ENCODE assay signal across 14 mouse cellular contexts in the genomic region with DNA sequence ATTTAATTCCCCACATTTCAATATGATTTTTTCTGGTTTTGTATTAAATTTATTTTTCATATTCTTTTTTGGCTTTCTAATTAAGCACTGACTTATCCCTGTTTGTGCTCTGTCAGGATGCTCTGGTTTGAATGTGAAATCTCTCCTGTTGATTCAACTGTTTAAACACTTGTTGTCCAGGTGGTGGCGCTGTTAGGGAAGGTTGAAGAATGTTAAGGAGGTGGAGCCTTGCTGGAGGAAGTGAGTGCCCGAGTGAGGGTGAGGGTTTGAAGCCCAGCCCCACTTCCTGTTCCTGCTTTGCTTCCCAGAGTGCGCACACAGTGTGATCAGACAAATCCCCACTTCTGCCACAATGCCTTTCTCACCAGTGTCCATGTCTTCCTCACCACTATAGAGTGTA.
DNase-seq lines count a peak whose midpoint lies in the region; ATAC-seq and TF ChIP-seq lines count a peak whose summit lies in the region.
"Had no signal": no experiment of that assay in that cellular context is flagged by ENCODE, and none has a peak within 500 bp of the region (broad histone marks: within the 10 kb centered on the region; RNA-seq: fewer than 3 reads in every experiment).

No protein-coding gene starts in this region.

- in situ Hi-C loops in ES-E14 (cut with MboI; ENCODE audit: low sequenced_read_pairs in 2 of 2, unreplicated experiment in 2 of 2) = no loop called here

- WGBS in liver, postnatal 0 days (ENCODE audit: insufficient replicate concordance) = 43% methylated on average over 3 of the region's 3 CpGs

- ATAC-seq in liver, postnatal 0 days = no peak

- DNase-seq in gastrocnemius, adult 2 months = peak; percentile 36
- DNase-seq in gastrocnemius, postnatal 4 days (ENCODE audit: low spot score in 2 of 2) = no peak
- DNase-seq in liver (peak; percentile 4), ES-E14 (ENCODE audit: low read depth, low spot score) (peak; percentile 19)
- no peak for DNase-seq in liver, postnatal 0 days
- peak; percentile 27 for DNase-seq in embryo, embryonic 10.5 days (ENCODE audit: low spot score)
- DNase-seq in heart, postnatal 25 days (ENCODE audit: low spot score) = no peak
- DNase-seq in neural tube, embryonic 10.5 days (ENCODE audit: extremely low spot score, low spot score) = no peak
- DNase-seq: thymus, postnatal 36 days had no signal

- no peak overlapping the region for H3K4me2 ChIP-seq in liver, postnatal 0 days (ENCODE audit: low read depth, low read length)
- H3K4me2 ChIP-seq: heart, embryonic 13.5 days; hindbrain, embryonic 15.5 days; midbrain, embryonic 11.5 days had no signal

- no peaks in the 10 kb centered on the region for H3K4me1 ChIP-seq in liver, postnatal 0 days (ENCODE audit: insufficient read depth)
- no peaks in the 10 kb centered on the region for H3K4me1 ChIP-seq in ES-E14 (ENCODE audit: control insufficient read depth in 2 of 2, insufficient read depth in 2 of 2, low read length in 2 of 2, poor library complexity in 1 of 2)
- H3K4me1 ChIP-seq: heart, embryonic 13.5 days; hindbrain, embryonic 15.5 days; limb, embryonic 10.5 days had no signal

- no peak overlapping the region for H3K27ac ChIP-seq in gastrocnemius, adult 2 months
- H3K27ac ChIP-seq in liver, postnatal 0 days (ENCODE audit: low read depth) = no peak overlapping the region
- H3K27ac ChIP-seq in ES-E14 (ENCODE audit: insufficient read depth, low read depth, low read length, poor library complexity, severe bottlenecking) = no peak overlapping the region
- H3K27ac ChIP-seq: heart, embryonic 13.5 days; hindbrain, embryonic 15.5 days; limb, embryonic 10.5 days had no signal

- no peak overlapping the region for H3K9ac ChIP-seq in liver, postnatal 0 days (replicated peaks)
- H3K9ac ChIP-seq in ES-E14 (ENCODE audit: insufficient read depth, low read depth, low read length, poor library complexity, severe bottlenecking) = no peak overlapping the region
- H3K9ac ChIP-seq: heart, embryonic 13.5 days; hindbrain, embryonic 15.5 days had no signal

- no peaks in the 10 kb centered on the region for H3K27me3 ChIP-seq in liver, postnatal 0 days (ENCODE audit: insufficient read depth, low read length)
- H3K27me3 ChIP-seq: heart, embryonic 13.5 days; hindbrain, embryonic 15.5 days had no signal

- no peaks in the 10 kb centered on the region for H3K9me3 ChIP-seq in liver, postnatal 0 days (ENCODE audit: low read length)
- no peaks in the 10 kb centered on the region for H3K9me3 ChIP-seq in ES-E14 (ENCODE audit: control insufficient read depth, insufficient read depth, low read depth, low read length)
- H3K9me3 ChIP-seq: heart, embryonic 13.5 days; hindbrain, embryonic 15.5 days; limb, embryonic 10.5 days had no signal

- no peak overlapping the region for H3K4me3 ChIP-seq in gastrocnemius, adult 2 months
- no peak overlapping the region for H3K4me3 ChIP-seq in liver, postnatal 0 days (ENCODE audit: low read depth, low read length)
- H3K4me3 ChIP-seq in ES-E14 (ENCODE audit: insufficient read depth in 1 of 2, low read depth in 1 of 2, low read length in 2 of 2, poor library complexity in 1 of 2, severe bottlenecking in 1 of 2) = no peak overlapping the region
- H3K4me3 ChIP-seq: erythroblast, embryonic 14.5 days; heart, embryonic 13.5 days; hindbrain, embryonic 15.5 days; limb, embryonic 10.5 days had no signal

- H3K36me3 ChIP-seq in liver, postnatal 0 days (replicated peaks; ENCODE audit: insufficient read depth, low read length) = no peaks in the 10 kb centered on the region
- H3K36me3 ChIP-seq in ES-E14 (ENCODE audit: control insufficient read depth, insufficient read depth, low read length, poor library complexity, severe bottlenecking) = no peaks in the 10 kb centered on the region
- H3K36me3 ChIP-seq: heart, embryonic 13.5 days; hindbrain, embryonic 15.5 days; limb, embryonic 10.5 days had no signal

- peak; percentile 49 for TF ChIP-seq CTCF in gastrocnemius, adult 2 months (IDR thresholded peaks at IDR 0.05)
- TF ChIP-seq CTCF in liver, postnatal 0 days (IDR thresholded peaks at IDR 0.05; ENCODE audit: low read depth) = no peak

- intact Hi-C loops in gastrocnemius, adult 2 months (cut with DNase I) = loop anchor here (10.0 kb wide), 2 partner anchors 248 to 392 kb away; no protein-coding TSS in a partner anchor
- intact Hi-C loops in heart, postnatal 25 days (cut with DNase I) = no loop called here

- no peak for TF ChIP-seq EP300 in liver, postnatal 0 days (IDR thresholded peaks at IDR 0.05; ENCODE audit: low read depth)

TF ChIP-seq in ES-E14, 5 proteins besides CTCF, POLR2A, EP300 and RAD21:
- TF ChIP-seq ZNF384 (IDR thresholded peaks at IDR 0.05; ENCODE audit: low read depth, low read length) (no peak), HCFC1 (IDR thresholded peaks at IDR 0.05; ENCODE audit: borderline replicate concordance, insufficient read depth, low read length) (no peak), CHD2 (IDR thresholded peaks at IDR 0.05; ENCODE audit: low read depth, low read length) (no peak), MAFK (IDR thresholded peaks at IDR 0.05; ENCODE audit: insufficient read depth, low read depth, low read length) (no peak), ZC3H11A (IDR thresholded peaks at IDR 0.05; ENCODE audit: borderline replicate concordance, low read depth, low read length) (no peak)

Comparison
In these comparisons a context has a peak if more than half of its experiments do, and no peak if none do; other contexts are left out.
1. DNase-seq: peak in gastrocnemius, adult 2 months (single experiment), liver (single experiment), ES-E14 (single experiment) and embryo, embryonic 10.5 days (single experiment); none in gastrocnemius, postnatal 4 days (0 of 2), liver, postnatal 0 days (single experiment), heart, postnatal 25 days (single experiment) and neural tube, embryonic 10.5 days (single experiment).